Mouse (Mus musculus): ENCODE measurements around the gene Trdmt1.
A peak's percentile ranks its signal among the peaks of the same experiment; 100 is the strongest.

DNA sequence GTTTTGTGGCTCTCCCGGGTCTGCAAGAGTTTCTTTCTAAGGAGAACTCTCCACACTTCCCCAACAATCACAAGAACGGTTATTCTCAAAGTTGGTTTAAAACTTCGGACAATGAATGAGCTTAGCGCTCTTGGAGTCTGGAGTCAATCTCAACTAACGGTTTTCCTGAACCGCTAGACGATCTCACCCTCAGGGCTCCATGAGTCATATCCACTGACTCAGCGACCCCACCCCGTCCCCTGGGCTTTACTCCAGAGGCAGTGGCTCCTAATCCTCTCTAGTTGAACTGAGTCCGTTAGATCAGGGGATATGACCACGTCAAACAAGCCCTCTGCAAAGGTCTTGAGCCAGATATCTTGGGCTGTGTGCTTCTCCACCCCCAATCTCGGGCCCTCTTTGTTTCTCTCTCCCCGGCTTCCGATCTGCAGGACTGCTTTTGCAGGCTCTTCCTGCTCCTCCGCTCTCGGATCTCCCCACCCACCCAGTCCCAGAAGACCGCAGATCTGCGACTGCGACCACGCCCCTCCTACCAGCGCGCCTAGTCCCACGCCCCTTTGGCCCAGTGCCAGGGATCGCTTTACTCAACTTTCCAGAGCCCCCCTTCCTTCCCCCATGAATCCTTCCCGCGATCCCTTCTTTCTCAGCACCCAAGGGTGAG is 29.1 kb upstream of the Trdmt1 start, which contains the start of gene Vim:
- TF ChIP-seq POLR2A (IDR thresholded peaks at IDR 0.05; ENCODE audit: low read depth, low read length) (peak; percentile 38; the same call in 1 of the 2 replicates), CTCF (IDR thresholded peaks at IDR 0.05; ENCODE audit: extremely low read depth, insufficient read length, insufficient replicate concordance, low read depth, low read length) (no peak)

All from small intestine, adult 2 months (tissue).